21 mouse cellular contexts compared by ENCODE assay signal in genomic region chr10:80669018-80669417, GRCm38 (mm10). TPM values are rescaled to one million over a fixed set of nuclear protein-coding genes. Genes with fewer than 3 reads are reported as not detected.
DNase-seq lines count a peak whose midpoint lies in the region; ATAC-seq and TF ChIP-seq lines count a peak whose summit lies in the region.
"Had no signal": no experiment of that assay in that cellular context is flagged by ENCODE, and none has a peak within 500 bp of the region (broad histone marks: within the 10 kb centered on the region; RNA-seq: fewer than 3 reads in every experiment).

No protein-coding gene starts in this region.

- peaks cover 100% of the 10 kb centered on the region for H3K4me1 ChIP-seq in megakaryocyte, embryonic 14.5 days
- H3K4me1 ChIP-seq in embryonic facial prominence, embryonic 10.5 days: peaks cover 50% of the 10 kb centered on the region
- peaks cover 9% of the 10 kb centered on the region for H3K4me1 ChIP-seq in stomach, postnatal 0 days (replicated peaks; ENCODE audit: control insufficient read depth, insufficient read depth)

- WGBS in embryonic facial prominence, embryonic 10.5 days: 92% methylated on average over 12 of the region's 12 CpGs
- WGBS in stomach, postnatal 0 days: 79% methylated on average over 12 of the region's 12 CpGs

- no peak overlapping the region for H3K4me2 ChIP-seq in stomach, postnatal 0 days (replicated peaks; ENCODE audit: low read depth)
- H3K4me2 ChIP-seq: heart, embryonic 15.5 days; kidney, embryonic 15.5 days; limb, embryonic 15.5 days; midbrain, embryonic 11.5 days; stomach, embryonic 15.5 days had no signal

- no peak for DNase-seq in gastrocnemius, adult 2 months
- DNase-seq in gastrocnemius, adult 18-20 months (ENCODE audit: low spot score): no peak
- no peak for DNase-seq in embryonic facial prominence, embryonic 10.5 days (ENCODE audit: low spot score)
- DNase-seq in stomach, postnatal 0 days (ENCODE audit: low spot score): no peak
- DNase-seq in cerebellum, postnatal 10 days: no peak
- DNase-seq: adrenal gland, postnatal 36 days; embryo, embryonic 11 days; forebrain, postnatal 0 days; heart, postnatal 4 days; thymus, adult 2 months had no signal

- peaks cover 91% of the 10 kb centered on the region for H3K36me3 ChIP-seq in megakaryocyte, embryonic 14.5 days (replicated peaks; ENCODE audit: low read length)
- H3K36me3 ChIP-seq in embryonic facial prominence, embryonic 10.5 days (replicated peaks): peaks cover 89% of the 10 kb centered on the region
- H3K36me3 ChIP-seq in stomach, postnatal 0 days (ENCODE audit: control insufficient read depth, insufficient read depth, low read length): peaks cover 63% of the 10 kb centered on the region

- no peak overlapping the region for H3K9ac ChIP-seq in stomach, postnatal 0 days (ENCODE audit: low read length)
- H3K9ac ChIP-seq: forebrain, postnatal 0 days; heart, embryonic 15.5 days; kidney, embryonic 15.5 days; limb, embryonic 15.5 days; stomach, embryonic 15.5 days had no signal

- H3K4me3 ChIP-seq in gastrocnemius, adult 2 months: peak overlapping the region; percentile 98
- peak overlapping the region; percentile 62 for H3K4me3 ChIP-seq in megakaryocyte, embryonic 14.5 days (replicated peaks)
- no peak overlapping the region for H3K4me3 ChIP-seq in embryonic facial prominence, embryonic 10.5 days
- no peak overlapping the region for H3K4me3 ChIP-seq in stomach, postnatal 0 days (ENCODE audit: low read depth, low read length)
- H3K4me3 ChIP-seq: heart, embryonic 15.5 days; kidney, embryonic 15.5 days; limb, embryonic 15.5 days; stomach, embryonic 15.5 days had no signal

- no peak for TF ChIP-seq CTCF in gastrocnemius, adult 2 months (IDR thresholded peaks at IDR 0.05)
- TF ChIP-seq CTCF in stomach, postnatal 0 days (IDR thresholded peaks at IDR 0.05; ENCODE audit: low read depth): no peak

- H3K27ac ChIP-seq in gastrocnemius, adult 2 months: peak overlapping the region; percentile 99
- H3K27ac ChIP-seq in embryonic facial prominence, embryonic 10.5 days (replicated peaks): 0 out of 2 replicates have a peak overlapping the region, but pooled peaks have one; percentile 10
- peak overlapping the region; percentile 53 for H3K27ac ChIP-seq in stomach, postnatal 0 days (replicated peaks)
- H3K27ac ChIP-seq: heart, embryonic 15.5 days; kidney, embryonic 15.5 days; limb, embryonic 15.5 days; macrophage had no signal

- TF ChIP-seq EP300 in stomach, postnatal 0 days (optimal IDR thresholded peaks at IDR 0.05): no peak

- intact Hi-C loops in gastrocnemius, adult 2 months (cut with DNase I): no loop called here

- H3K27me3 ChIP-seq in megakaryocyte, embryonic 14.5 days (replicated peaks): no peaks in the 10 kb centered on the region
- no peaks in the 10 kb centered on the region for H3K27me3 ChIP-seq in embryonic facial prominence, embryonic 10.5 days (replicated peaks; ENCODE audit: low read depth, poor library complexity, severe bottlenecking)
- H3K27me3 ChIP-seq in stomach, postnatal 0 days (ENCODE audit: control insufficient read depth, insufficient read depth, low read length): no peaks in the 10 kb centered on the region
- H3K27me3 ChIP-seq: heart, embryonic 15.5 days; kidney, embryonic 15.5 days; limb, embryonic 15.5 days; stomach, embryonic 15.5 days had no signal

- no peak for ATAC-seq in megakaryocyte, adult 5-6 weeks (ENCODE audit: poor library complexity, severe bottlenecking)
- no peak for ATAC-seq in stomach, postnatal 0 days (ENCODE audit: low FRiP score, low TSS enrichment)
- ATAC-seq: CD4-positive, CD25-positive, alpha-beta regulatory T cell, adult 4 months; forebrain, postnatal 0 days; hindbrain, embryonic 16.5 days; intestine, embryonic 16.5 days had no signal

- H3K9me3 ChIP-seq in megakaryocyte, embryonic 14.5 days: no peaks in the 10 kb centered on the region
- H3K9me3 ChIP-seq in embryonic facial prominence, embryonic 10.5 days: no peaks in the 10 kb centered on the region
- H3K9me3 ChIP-seq in stomach, postnatal 0 days (ENCODE audit: control insufficient read depth, low read length): no peaks in the 10 kb centered on the region
- H3K9me3 ChIP-seq: heart, embryonic 15.5 days; kidney, embryonic 15.5 days; limb, embryonic 15.5 days; stomach, embryonic 15.5 days had no signal

RNA-seq across cellular contexts. Expression of gene Mknk2, which starts 8.9 kb away (rescaled TPM):
- 100 to 1,000 TPM; 253 TPM for total RNA-seq in gastrocnemius, adult 2 months (2021)
- 100 to 1,000 TPM; 244 to 292 TPM for total RNA-seq in gastrocnemius, adult 18-20 months (2021)
- polyA plus RNA-seq in megakaryocyte, embryonic 14.5 days (2012; ENCODE audit: insufficient read depth, low replicate concordance): 472 and 996 TPM in 2 replicates
- 53.5 and 61.1 TPM in 2 replicates for total RNA-seq in megakaryocyte, adult 5-6 weeks (2015)
- 63.3 and 74.8 TPM in 2 replicates for total RNA-seq in megakaryocyte, adult 5-6 weeks (2017)
- 118 and 119 TPM in 2 replicates for polyA plus RNA-seq in embryonic facial prominence, embryonic 10.5 days (2016; fragmentation: Nextera tagmentation; extraction: Ambion mirVana)
- 55.2 and 61.7 TPM in 2 replicates for polyA plus RNA-seq in stomach, postnatal 0 days (2015; fragmentation: Nextera tagmentation; extraction: Ambion mirVana)

RNA-seq across cellular contexts. Expression of gene Btbd2, which starts 12.1 kb away (rescaled TPM):
- total RNA-seq in gastrocnemius, adult 2 months (2021): 10 to 100 TPM; 34.7 to 40.0 TPM
- total RNA-seq in gastrocnemius, adult 18-20 months (2021): 10 to 100 TPM; 38.5 to 40.0 TPM
- 91.6 and 121 TPM in 2 replicates for polyA plus RNA-seq in megakaryocyte, embryonic 14.5 days (2012; ENCODE audit: insufficient read depth, low replicate concordance)
- total RNA-seq in megakaryocyte, adult 5-6 weeks (2015): 8.4 and 10.3 TPM in 2 replicates
- 16.5 and 30.1 TPM in 2 replicates for total RNA-seq in megakaryocyte, adult 5-6 weeks (2017)
- polyA plus RNA-seq in embryonic facial prominence, embryonic 10.5 days (2016; fragmentation: Nextera tagmentation; extraction: Ambion mirVana): 83.2 and 84.8 TPM in 2 replicates
- 28.3 and 30.0 TPM in 2 replicates for polyA plus RNA-seq in stomach, postnatal 0 days (2015; fragmentation: Nextera tagmentation; extraction: Ambion mirVana)

RNA-seq across cellular contexts. Expression of gene Mob3a, which starts 32.8 kb away (rescaled TPM):
- total RNA-seq in gastrocnemius, adult 2 months (2021): 1 to 10 TPM; 4.9 to 5.5 TPM
- 1 to 10 TPM; 2.3 to 4.1 TPM for total RNA-seq in gastrocnemius, adult 18-20 months (2021)
- 61.8 and 135 TPM in 2 replicates for polyA plus RNA-seq in megakaryocyte, embryonic 14.5 days (2012; ENCODE audit: insufficient read depth, low replicate concordance)
- 61.8 and 72.0 TPM in 2 replicates for total RNA-seq in megakaryocyte, adult 5-6 weeks (2015)
- total RNA-seq in megakaryocyte, adult 5-6 weeks (2017): 65.0 and 77.3 TPM in 2 replicates
- polyA plus RNA-seq in embryonic facial prominence, embryonic 10.5 days (2016; fragmentation: Nextera tagmentation; extraction: Ambion mirVana): 54.4 and 54.7 TPM in 2 replicates
- polyA plus RNA-seq in stomach, postnatal 0 days (2015; fragmentation: Nextera tagmentation; extraction: Ambion mirVana): 22.9 and 23.9 TPM in 2 replicates

RNA-seq across cellular contexts. Expression of gene Izumo4, which starts 33.0 kb away (rescaled TPM):
- 1 to 10 TPM; 2.6 to 3.0 TPM for total RNA-seq in gastrocnemius, adult 2 months (2021)
- 1 to 10 TPM in 1 of 2 experiments, under 1 TPM in 1; 0.91 to 1.9 TPM for total RNA-seq in gastrocnemius, adult 18-20 months (2021)
- polyA plus RNA-seq in megakaryocyte, embryonic 14.5 days (2012; ENCODE audit: insufficient read depth, low replicate concordance): 19.4 and 27.8 TPM in 2 replicates
- 11.3 and 14.2 TPM in 2 replicates for total RNA-seq in megakaryocyte, adult 5-6 weeks (2015)
- 4.4 and 6.6 TPM in 2 replicates for total RNA-seq in megakaryocyte, adult 5-6 weeks (2017)
- polyA plus RNA-seq in embryonic facial prominence, embryonic 10.5 days (2016; fragmentation: Nextera tagmentation; extraction: Ambion mirVana): 10.5 and 10.8 TPM in 2 replicates
- polyA plus RNA-seq in stomach, postnatal 0 days (2015; fragmentation: Nextera tagmentation; extraction: Ambion mirVana): 14.8 and 18.0 TPM in 2 replicates

RNA-seq across cellular contexts. Expression of gene Csnk1g2, which starts 46.4 kb away (rescaled TPM):
- 100 to 1,000 TPM; 101 to 105 TPM for total RNA-seq in gastrocnemius, adult 2 months (2021)
- 100 to 1,000 TPM in 1 of 2 experiments, 10 to 100 TPM in 1; 97.2 to 128 TPM for total RNA-seq in gastrocnemius, adult 18-20 months (2021)
- 476 and 617 TPM in 2 replicates for polyA plus RNA-seq in megakaryocyte, embryonic 14.5 days (2012; ENCODE audit: insufficient read depth, low replicate concordance)
- 34.5 and 46.0 TPM in 2 replicates for total RNA-seq in megakaryocyte, adult 5-6 weeks (2015)
- total RNA-seq in megakaryocyte, adult 5-6 weeks (2017): 127 and 144 TPM in 2 replicates
- polyA plus RNA-seq in embryonic facial prominence, embryonic 10.5 days (2016; fragmentation: Nextera tagmentation; extraction: Ambion mirVana): 198 TPM in 2 replicates
- polyA plus RNA-seq in stomach, postnatal 0 days (2015; fragmentation: Nextera tagmentation; extraction: Ambion mirVana): 75.4 and 83.9 TPM in 2 replicates

Comparison
In these comparisons a context has a peak if more than half of its experiments do, and no peak if none do; other contexts are left out.
1. H3K27ac ChIP-seq: peak in every context shown above with its lines; median percentile 99 in gastrocnemius, adult 2 months; 53 in stomach, postnatal 0 days; 10 in embryonic facial prominence, embryonic 10.5 days.
2. H3K4me3 ChIP-seq: peak in gastrocnemius, adult 2 months (single experiment) and megakaryocyte, embryonic 14.5 days (single experiment); none in embryonic facial prominence, embryonic 10.5 days (single experiment) and stomach, postnatal 0 days (single experiment).
3. RNA of gene Mob3a, which starts 32.8 kb away (total RNA-seq): 61.8 to 77.3 TPM in megakaryocyte, adult 5-6 weeks; 4.9 to 5.5 TPM in gastrocnemius, adult 2 months and 2.3 to 4.1 TPM in gastrocnemius, adult 18-20 months; every median in the first group is over 4 times any median in the second.